Mouse (Mus musculus) Patski (cell line): Measurements from ENCODE around the gene Capn9. TPM values are rescaled to one million over a fixed set of nuclear protein-coding genes. Genes with fewer than 3 reads are reported as not detected.

Source experiments
- ATAC-seq: fragments of 100-300 bp; one replicate; pipeline ENCODE4 v1.8.0; 2021
- CTCF ChIA-PET: fragments of 350-600 bp; sonication (Branson Sonifier 250); formaldehyde crosslinking; loops from one replicate; lab custom pipeline; 2022; ENCODE audit warnings: inconsistent platforms; lab: Charles Lee
- POLR2A ChIA-PET: fragments of 350-600 bp; sonication (Branson Sonifier 250); formaldehyde crosslinking; loops from one replicate; lab custom pipeline; 2022; ENCODE audit warnings: antibody characterized with exemption, inconsistent platforms; lab: Charles Lee
- DNase-seq: peaks from one replicate; pipeline ENCODE4 v3.0.0-alpha.2; 2011; ENCODE audit warnings: low read depth, low spot score
- H3K27me3 ChIP-seq: fragments of 371-371 bp; one replicate; pipeline ENCODE4 v1.5.1; 2021
- CTCF ChIP-seq: fragments of 100-300 bp; IDR thresholded peaks from one replicate; pipeline ENCODE4 v1.5.1; 2021
- in situ Hi-C: fragments of 300-500 bp; cut with MboI; formaldehyde crosslinking; loops from 3 replicates; pipeline ENCODE4 v1.11.1; 2018; ENCODE audit warnings: low pct_unique_long_range_greater_than_20kb, mixed read lengths
- polyA plus RNA-seq: library from polyadenylated mRNA; unstranded; gene quantifications from one replicate; pipeline ENCODE4 v1.2.3, GENCODE M21; 2021

Gene Capn9
- polyA plus RNA-seq, 1 experiment from 2014 or later: not detected

GRCm38 (mm10) chr8:124634411-124635246 lies 58.7 kb downstream of the Capn9 start:
- H3K27me3 ChIP-seq: no peaks in the 10 kb centered on the region
- no peak for TF ChIP-seq CTCF
- ATAC-seq (no peak), DNase-seq (no peak)
- CTCF ChIA-PET: interaction anchor here (1.3 kb wide), 1 partner anchor 14 kb away, joined by 3 read pairs; no protein-coding TSS in a partner anchor
- in situ Hi-C loops: no loop called here
- POLR2A ChIA-PET: no interaction called here

- ChIA-PET POLR2A (no interaction called here), CTCF (interaction anchor here (1.3 kb wide), 1 partner anchor 13 kb away, joined by 3 read pairs; no protein-coding TSS in a partner anchor)
- in situ Hi-C loops: no loop called here
Measured at GRCm38 (mm10) chr8:124635247-124635502, 59.3 kb downstream of the Capn9 start.

GRCm38 (mm10) chr8:124641599-124641998 lies 65.7 kb downstream of the Capn9 start:
- ChIA-PET CTCF (interaction anchor here (1.2 to 1.6 kb wide), 3 partner anchors 9 to 145 kb away, joined by 3 to 4 read pairs (median 3); no protein-coding TSS in a partner anchor), POLR2A (no interaction called here)
- no peak for TF ChIP-seq CTCF
- no peaks in the 10 kb centered on the region for H3K27me3 ChIP-seq
- no peak for ATAC-seq
- DNase-seq: no peak
- in situ Hi-C loops: no loop called here

More at GRCm38 (mm10) chr8:124635247-124635502, 59.3 kb downstream of the Capn9 start:
- DNase-seq: no peak
- TF ChIP-seq CTCF: no peak
- ATAC-seq: no peak
- H3K27me3 ChIP-seq: no peaks in the 10 kb centered on the region

- DNase-seq (peak; percentile 84), ATAC-seq (peak; percentile 93)
Measured at GRCm38 (mm10) chr8:124643540-124644339, 67.8 kb downstream of the Capn9 start.

GRCm38 (mm10) chr8:124648311-124648710 lies 72.4 kb downstream of the Capn9 start:
- no peak for TF ChIP-seq CTCF
- no peaks in the 10 kb centered on the region for H3K27me3 ChIP-seq
- in situ Hi-C loops: no loop called here
- POLR2A ChIA-PET: no interaction called here
- CTCF ChIA-PET: interaction anchor here (1.0 to 1.1 kb wide), 2 partner anchors 10 to 13 kb away, joined by 3 read pairs; no protein-coding TSS in a partner anchor
- ATAC-seq: no peak
- no peak for DNase-seq

More at GRCm38 (mm10) chr8:124643540-124644339, 67.8 kb downstream of the Capn9 start:
- ChIA-PET POLR2A (interaction anchor here (0.9 to 1.5 kb wide), 6 partner anchors 12 to 190 kb away, joined by 3 to 5 read pairs (median 4); no protein-coding TSS in a partner anchor), CTCF (interaction anchor here (1.6 kb wide), 2 partner anchors 19 to 33 kb away, joined by 4 to 7 read pairs; no protein-coding TSS in a partner anchor)
- no peaks in the 10 kb centered on the region for H3K27me3 ChIP-seq
- TF ChIP-seq CTCF: no peak
- in situ Hi-C loops: no loop called here

GRCm38 (mm10) chr8:124651776-124652175 lies 75.9 kb downstream of the Capn9 start:
- H3K27me3 ChIP-seq: no peaks in the 10 kb centered on the region
- in situ Hi-C loops: no loop called here
- no peak for TF ChIP-seq CTCF
- ChIA-PET CTCF (no interaction called here), POLR2A (no interaction called here)
- DNase-seq (no peak), ATAC-seq (no peak)

GRCm38 (mm10) chr8:124652546-124652945 lies 76.6 kb downstream of the Capn9 start:
- DNase-seq (no peak), ATAC-seq (no peak)
- TF ChIP-seq CTCF: no peak
- H3K27me3 ChIP-seq: no peaks in the 10 kb centered on the region
- POLR2A ChIA-PET: interaction anchor here (1.0 kb wide), 1 partner anchor 26 kb away, joined by 3 read pairs; no protein-coding TSS in a partner anchor
- CTCF ChIA-PET: interaction anchor here (1.0 to 1.4 kb wide), 2 partner anchors 10 to 37 kb away, joined by 3 read pairs; no protein-coding TSS in a partner anchor
- in situ Hi-C loops: no loop called here

GRCm38 (mm10) chr8:124653568-124654475 lies 77.9 kb downstream of the Capn9 start:
- DNase-seq (no peak), ATAC-seq (no peak)
- no peaks in the 10 kb centered on the region for H3K27me3 ChIP-seq
- POLR2A ChIA-PET: interaction anchor here (0.6 to 1.0 kb wide), 2 partner anchors 27 to 171 kb away, joined by 3 to 6 read pairs; no protein-coding TSS in a partner anchor
- CTCF ChIA-PET: interaction anchor here (1.4 kb wide), 1 partner anchor 11 kb away, joined by 3 read pairs; no protein-coding TSS in a partner anchor
- in situ Hi-C loops: no loop called here
- no peak for TF ChIP-seq CTCF

- CTCF ChIA-PET: interaction anchor here (1.0 to 2.1 kb wide), 2 partner anchors 17 to 259 kb away, joined by 3 to 4 read pairs; no protein-coding TSS in a partner anchor
- ATAC-seq (no peak), DNase-seq (no peak)
- no peak for TF ChIP-seq CTCF
- no peaks in the 10 kb centered on the region for H3K27me3 ChIP-seq
- in situ Hi-C loops: no loop called here
- POLR2A ChIA-PET: no interaction called here
Measured at GRCm38 (mm10) chr8:124657961-124658360, 82.0 kb downstream of the Capn9 start.
